ENCODE assay signal across 7 mouse cellular contexts in genomic region chr10:111226508-111226907, GRCm38 (mm10).
A peak's percentile ranks its signal among the peaks of the same experiment; 100 is the strongest.
DNase-seq lines count a peak whose midpoint lies in the region; ATAC-seq lines count a peak whose summit lies in the region.

No protein-coding gene starts in this region.

- no peaks in the 10 kb centered on the region for H3K4me1 ChIP-seq in intestine, embryonic 15.5 days (replicated peaks)
- H3K4me1 ChIP-seq in midbrain, embryonic 13.5 days (replicated peaks) = peaks cover 13% of the 10 kb centered on the region

- H3K27ac ChIP-seq in intestine, embryonic 15.5 days = no peak overlapping the region
- no peak overlapping the region for H3K27ac ChIP-seq in midbrain, embryonic 13.5 days

- no peaks in the 10 kb centered on the region for H3K27me3 ChIP-seq in intestine, embryonic 15.5 days (replicated peaks)
- no peaks in the 10 kb centered on the region for H3K27me3 ChIP-seq in midbrain, embryonic 13.5 days

- peak; percentile 84 to 89 for DNase-seq in cerebellum, postnatal 4 days (ENCODE audit: low spot score in 2 of 2)
- peak; percentile 80 for DNase-seq in gastrocnemius, adult 8-10 months (ENCODE audit: low spot score in 2 of 2)
- DNase-seq in left cerebral cortex, postnatal 25 days (ENCODE audit: low spot score in 2 of 2) = peak; percentile 92 to 94
- DNase-seq in skeletal muscle tissue, adult 2 months (ENCODE audit: low read depth, low spot score) = peak; percentile 81

- H3K9ac ChIP-seq in intestine, embryonic 15.5 days = no peak overlapping the region
- H3K9ac ChIP-seq in midbrain, embryonic 13.5 days (replicated peaks) = no peak overlapping the region

- H3K4me3 ChIP-seq in intestine, embryonic 15.5 days (replicated peaks) = no peak overlapping the region
- no peak overlapping the region for H3K4me3 ChIP-seq in midbrain, embryonic 13.5 days (replicated peaks)

- 25% methylated on average over 3 of the region's 3 CpGs for WGBS in intestine, embryonic 15.5 days
- WGBS in midbrain, embryonic 13.5 days = 23% methylated on average over 3 of the region's 3 CpGs

- no peaks in the 10 kb centered on the region for H3K36me3 ChIP-seq in intestine, embryonic 15.5 days
- peaks cover 2% of the 10 kb centered on the region; the same call in 1 of the 2 replicates for H3K36me3 ChIP-seq in midbrain, embryonic 13.5 days

- ATAC-seq in activated CD4-positive, CD25-positive, alpha-beta regulatory T cell, adult 4 months = peak; percentile 86
- 0 out of 2 replicates have a peak, but pooled peaks have one; percentile 45 for ATAC-seq in intestine, embryonic 15.5 days
- ATAC-seq in midbrain, embryonic 13.5 days = peak; percentile 69

- no peaks in the 10 kb centered on the region for H3K9me3 ChIP-seq in intestine, embryonic 15.5 days
- no peaks in the 10 kb centered on the region for H3K9me3 ChIP-seq in midbrain, embryonic 13.5 days

- H3K4me2 ChIP-seq in intestine, embryonic 15.5 days (replicated peaks) = no peak overlapping the region
- H3K4me2 ChIP-seq in midbrain, embryonic 13.5 days (replicated peaks) = no peak overlapping the region

- intact Hi-C loops in left cerebral cortex, postnatal 25 days (cut with DNase I) = loop anchor here (5.0 to 10.0 kb wide), 2 partner anchors 71 to 698 kb away; partner anchors contain the start of gene Bbs10
